Mouse (Mus musculus) spleen, adult 2 months (tissue): Measurements from ENCODE around the gene Rtn4rl2. TPM values are rescaled to one million over a fixed set of nuclear protein-coding genes. Genes with fewer than 3 reads are reported as not detected.

ENCODE experiments used
- DNase-seq, 2 experiments: peaks; one replicate each; pipeline versions ENCODE4 v3.0.0 to v3.0.0-alpha.2; 2012 to 2021; ENCODE audit warnings: low spot score in 2 of 2, low read depth in 1 of 2
- H3K27ac ChIP-seq: fragments of 200-500 bp; 2 replicates; pipeline ENCODE4 v1.5.1; 2012; ENCODE audit warnings: low read length, inconsistent platforms; ENCODE audit not compliant: insufficient read depth
- H3K27me3 ChIP-seq: fragments of 200-500 bp; 2 replicates; pipeline ENCODE4 v1.6.1; 2012; ENCODE audit warnings: mild to moderate bottlenecking, moderate library complexity, low read length, inconsistent platforms; ENCODE audit not compliant: control insufficient read depth, insufficient read depth
- H3K36me3 ChIP-seq: fragments of 200-500 bp; 2 replicates; pipeline ENCODE4 v1.6.1; 2012; ENCODE audit warnings: mild to moderate bottlenecking, low read length, inconsistent platforms; ENCODE audit not compliant: control insufficient read depth, insufficient read depth
- H3K4me1 ChIP-seq: fragments of 200-500 bp; 2 replicates; pipeline ENCODE4 v1.6.1; 2011; ENCODE audit warnings: inconsistent platforms; ENCODE audit not compliant: control insufficient read depth, insufficient read depth, insufficient read length
- H3K4me3 ChIP-seq: fragments of 200-500 bp; 2 replicates; pipeline ENCODE4 v1.5.1; 2011; ENCODE audit warnings: mild to moderate bottlenecking, inconsistent platforms; ENCODE audit not compliant: insufficient read depth, insufficient read length; ENCODE audit errors: extremely low read depth
- CTCF ChIP-seq: fragments of 200-500 bp; IDR thresholded peaks from 2 replicates; pipeline ENCODE4 v1.5.1; 2011; ENCODE audit warnings: mild to moderate bottlenecking, inconsistent platforms; ENCODE audit not compliant: insufficient read depth, insufficient read length, insufficient replicate concordance; ENCODE audit errors: extremely low read depth
- POLR2A ChIP-seq: fragments of 200-500 bp; IDR thresholded peaks from 2 replicates; pipeline ENCODE4 v1.6.1; 2011; ENCODE audit warnings: low read depth, low read length, inconsistent platforms
- WGBS: fragments of 180-500 bp; shearing (Covaris S2); methylation state at CpG from one replicate; pipeline ENCODE4 v1.1.7; 2018; 5-methylcytosine and 5-hydroxymethylcytosine counted together
- polyA plus RNA-seq: library from polyadenylated mRNA; depleted of rRNA; stranded (reverse); fragments of >200 nt; gene quantifications from 2 replicates; pipeline ENCODE4 v1.2.3, GENCODE M21; 2012; rRNA removed

Gene Rtn4rl2
- polyA plus RNA-seq, result 3.0 and 7.3 TPM in 2 replicates

- 1% methylated on average over 35 of the region's 35 CpGs for WGBS
- H3K4me3 ChIP-seq, result peak within 1 kb of the TSS; percentile 52
- H3K27me3 ChIP-seq, result peaks cover 25% of the 10 kb centered on the region
- no peak within 1 kb of the TSS for H3K27ac ChIP-seq
- H3K36me3 ChIP-seq, result no peaks in the 10 kb centered on the region
- H3K4me1 ChIP-seq, result peaks cover 11% of the 10 kb centered on the region
- no peak for DNase-seq
- TF ChIP-seq CTCF (no peak), POLR2A (no peak)
Observed at GRCm38 (mm10) chr2:84886234-84886731, at the start of gene Rtn4rl2. Gene Rtn4rl2, minus strand, starts transcription at chr2:84886710.

GRCm38 (mm10) chr2:84935065-84935464, 48.6 kb upstream of the Rtn4rl2 start:
- WGBS, result 93% methylated on average over 5 of the region's 5 CpGs
- no peak for TF ChIP-seq POLR2A
- TF ChIP-seq CTCF, result no peak
- Histone ChIP-seq H3K4me1 (peaks cover 20% of the 10 kb centered on the region), H3K27me3 (no peaks in the 10 kb centered on the region), H3K27ac (no peak overlapping the region), H3K36me3 (no peaks in the 10 kb centered on the region), H3K4me3 (no peak overlapping the region)
- DNase-seq, result no peak

GRCm38 (mm10) chr2:84934649-84935007, 48.1 kb upstream of the Rtn4rl2 start:
- no peak for DNase-seq
- TF ChIP-seq CTCF (no peak), POLR2A (no peak)
- Histone ChIP-seq H3K36me3 (no peaks in the 10 kb centered on the region), H3K4me3 (no peak overlapping the region), H3K27ac (no peak overlapping the region), H3K27me3 (no peaks in the 10 kb centered on the region), H3K4me1 (peaks cover 20% of the 10 kb centered on the region)
- 87% methylated on average over 4 of the region's 4 CpGs for WGBS

- H3K4me3 ChIP-seq, result no peak overlapping the region
- H3K27ac ChIP-seq, result no peak overlapping the region
- no peak for TF ChIP-seq CTCF
- TF ChIP-seq POLR2A, result no peak
Observed at GRCm38 (mm10) chr2:84933992-84934648, 47.6 kb upstream of the Rtn4rl2 start.

GRCm38 (mm10) chr2:84930186-84930585, 43.7 kb upstream of the Rtn4rl2 start:
- Histone ChIP-seq H3K27ac (no peak overlapping the region), H3K27me3 (no peaks in the 10 kb centered on the region), H3K4me1 (peaks cover 3% of the 10 kb centered on the region; the same call in 1 of the 2 replicates), H3K36me3 (no peaks in the 10 kb centered on the region), H3K4me3 (no peak overlapping the region)
- WGBS, result 17% methylated on average over 7 of the region's 7 CpGs
- TF ChIP-seq CTCF, result no peak
- TF ChIP-seq POLR2A, result no peak
- no peak for DNase-seq

More at GRCm38 (mm10) chr2:84933992-84934648, 47.6 kb upstream of the Rtn4rl2 start:
- Histone ChIP-seq H3K36me3 (no peaks in the 10 kb centered on the region), H3K27me3 (no peaks in the 10 kb centered on the region), H3K4me1 (peaks cover 20% of the 10 kb centered on the region)
- no peak for DNase-seq
- WGBS, result 53% methylated on average over 8 of the region's 8 CpGs

GRCm38 (mm10) chr2:84919601-84920108, 33.1 kb upstream of the Rtn4rl2 start:
- DNase-seq, result no peak
- Histone ChIP-seq H3K4me1 (no peaks in the 10 kb centered on the region), H3K27ac (no peak overlapping the region), H3K27me3 (no peaks in the 10 kb centered on the region), H3K36me3 (no peaks in the 10 kb centered on the region), H3K4me3 (no peak overlapping the region)
- no peak for TF ChIP-seq CTCF
- no peak for TF ChIP-seq POLR2A
- WGBS, result 69% methylated on average over 10 of the region's 10 CpGs

- Histone ChIP-seq H3K4me1 (no peaks in the 10 kb centered on the region), H3K4me3 (no peak overlapping the region), H3K27ac (no peak overlapping the region), H3K27me3 (no peaks in the 10 kb centered on the region), H3K36me3 (no peaks in the 10 kb centered on the region)
- no peak for TF ChIP-seq POLR2A
- TF ChIP-seq CTCF, result no peak
- WGBS, result 84% methylated on average over 3 of the region's 3 CpGs
- no peak for DNase-seq
Observed at GRCm38 (mm10) chr2:84918188-84918587, 31.7 kb upstream of the Rtn4rl2 start.
